Mouse (Mus musculus) heart, postnatal 10 days (tissue): ENCODE results near the gene Itga6. TPM values are rescaled to one million over a fixed set of nuclear protein-coding genes. Genes with fewer than 3 reads are reported as not detected.
A peak's percentile ranks its signal among the peaks of the same experiment; 100 is the strongest.

Experiments
- DNase-seq, 2 experiments: peaks; one replicate each; pipeline ENCODE4 v3.0.0; 2021
- intact Hi-C: fragments of 180-260 bp; cut with DNase I; formaldehyde crosslinking; loops from one replicate; pipeline ENCODE4 v1.15.1; 2025
- total RNA-seq, 2 experiments: library from RNA; stranded (reverse); gene quantifications; 2 replicates each; pipeline ENCODE4 v1.2.3; 2021

The Itga6 gene
- total RNA-seq, 2 experiments from 2014 or later = 95.3 to 98.2 TPM

GRCm38 (mm10) chr2:71791203-71791602 lies 45.8 kb downstream of the Itga6 start:
- DNase-seq = no peak
- intact Hi-C loops = no loop called here

GRCm38 (mm10) chr2:71794139-71794538 lies 48.7 kb downstream of the Itga6 start:
- intact Hi-C loops = no loop called here
- no peak for DNase-seq

GRCm38 (mm10) chr2:71796787-71797186 lies 51.4 kb downstream of the Itga6 start:
- intact Hi-C loops = no loop called here
- no peak for DNase-seq

- intact Hi-C loops = no loop called here
- DNase-seq = no peak
Measured at GRCm38 (mm10) chr2:71800798-71801197, 55.4 kb downstream of the Itga6 start.

- intact Hi-C loops = no loop called here
- DNase-seq = no peak
Measured at GRCm38 (mm10) chr2:71801691-71802090, 56.3 kb downstream of the Itga6 start.

GRCm38 (mm10) chr2:71802131-71802530 lies 56.7 kb downstream of the Itga6 start:
- DNase-seq = no peak
- intact Hi-C loops = no loop called here

GRCm38 (mm10) chr2:71805120-71805519 lies 59.7 kb downstream of the Itga6 start:
- DNase-seq = no peak
- intact Hi-C loops = no loop called here

- DNase-seq = no peak
- intact Hi-C loops = no loop called here
Measured at GRCm38 (mm10) chr2:71805611-71806567, 60.5 kb downstream of the Itga6 start.

- no peak for DNase-seq
- intact Hi-C loops = no loop called here
Measured at GRCm38 (mm10) chr2:71809289-71809860, 64.0 kb downstream of the Itga6 start.

GRCm38 (mm10) chr2:71810010-71810409 lies 64.6 kb downstream of the Itga6 start:
- DNase-seq = no peak
- intact Hi-C loops = loop anchor here (10.0 kb wide), 1 partner anchor 655 kb away; no protein-coding TSS in a partner anchor

GRCm38 (mm10) chr2:71810906-71811305 lies 65.5 kb downstream of the Itga6 start:
- intact Hi-C loops = loop anchor here (10.0 kb wide), 1 partner anchor 656 kb away; no protein-coding TSS in a partner anchor
- DNase-seq = no peak

GRCm38 (mm10) chr2:71812221-71813021 lies 67.0 kb downstream of the Itga6 start:
- peak; percentile 86 to 92 for DNase-seq
- intact Hi-C loops = loop anchor here (1.0 to 10.0 kb wide), 5 partner anchors 26 to 658 kb away; no protein-coding TSS in a partner anchor

GRCm38 (mm10) chr2:71813022-71813358 lies 67.6 kb downstream of the Itga6 start:
- intact Hi-C loops = loop anchor here (2.0 to 10.0 kb wide), 3 partner anchors 26 to 658 kb away; no protein-coding TSS in a partner anchor
- DNase-seq = no peak

GRCm38 (mm10) chr2:71813371-71813770 lies 68.0 kb downstream of the Itga6 start:
- intact Hi-C loops = loop anchor here (2.0 to 10.0 kb wide), 3 partner anchors 27 to 659 kb away; no protein-coding TSS in a partner anchor
- DNase-seq = no peak

GRCm38 (mm10) chr2:71814016-71814415 lies 68.6 kb downstream of the Itga6 start:
- peak; percentile 33 to 45 for DNase-seq
- intact Hi-C loops = loop anchor here (10.0 kb wide), 1 partner anchor 659 kb away; no protein-coding TSS in a partner anchor

GRCm38 (mm10) chr2:71815279-71815678 lies 69.9 kb downstream of the Itga6 start:
- no peak for DNase-seq
- intact Hi-C loops = loop anchor here (5.0 to 10.0 kb wide), 2 partner anchors 233 to 660 kb away; no protein-coding TSS in a partner anchor

GRCm38 (mm10) chr2:71816391-71817041 lies 71.1 kb downstream of the Itga6 start:
- DNase-seq = peak; percentile 37 to 57
- intact Hi-C loops = loop anchor here (1.0 to 10.0 kb wide), 4 partner anchors 163 to 662 kb away; no protein-coding TSS in a partner anchor

GRCm38 (mm10) chr2:71824146-71824545 lies 78.7 kb downstream of the Itga6 start:
- no peak for DNase-seq
- intact Hi-C loops = no loop called here

GRCm38 (mm10) chr2:71827711-71828110 lies 82.3 kb downstream of the Itga6 start:
- DNase-seq = no peak
- intact Hi-C loops = no loop called here

GRCm38 (mm10) chr2:71828928-71829327 lies 83.5 kb downstream of the Itga6 start:
- intact Hi-C loops = no loop called here
- no peak for DNase-seq
